Mouse (Mus musculus): Measurements from ENCODE around the gene Cep164. TPM values are rescaled to one million over a fixed set of nuclear protein-coding genes. Genes with fewer than 3 reads are reported as not detected.

Gene Cep164
- polyA plus RNA-seq, 1 experiment from 2014 or later: 5.4 TPM

Other genes starting within 250 kb of the Cep164 start
- gene Bace1, start 9.9 kb upstream of the Cep164 start, polyA plus RNA-seq (2015; fragmentation: Nextera tagmentation; extraction: Ambion mirVana): 7.4 and 9.3 TPM in 2 replicates
- 7.2 and 8.4 TPM in 2 replicates for gene Pcsk7, start 77.8 kb upstream of the Cep164 start, polyA plus RNA-seq (2015; fragmentation: Nextera tagmentation; extraction: Ambion mirVana)
- 15.0 and 16.0 TPM in 2 replicates for gene Rnf214, start 78.2 kb upstream of the Cep164 start, polyA plus RNA-seq (2015; fragmentation: Nextera tagmentation; extraction: Ambion mirVana)
- 6.2 and 9.5 TPM in 2 replicates for gene Tagln, start 107.4 kb upstream of the Cep164 start, polyA plus RNA-seq (2015; fragmentation: Nextera tagmentation; extraction: Ambion mirVana)
- gene Sidt2, start 126.6 kb upstream of the Cep164 start, polyA plus RNA-seq (2015; fragmentation: Nextera tagmentation; extraction: Ambion mirVana): 18.5 and 20.5 TPM in 2 replicates
- gene Pafah1b2, start 184.0 kb upstream of the Cep164 start, polyA plus RNA-seq (2015; fragmentation: Nextera tagmentation; extraction: Ambion mirVana): 57.6 and 63.3 TPM in 2 replicates
- gene Sik3, start 184.1 kb upstream of the Cep164 start, polyA plus RNA-seq (2015; fragmentation: Nextera tagmentation; extraction: Ambion mirVana): 1.6 and 1.7 TPM in 2 replicates